Mouse (Mus musculus) forebrain, embryonic 13.5 days (tissue): ENCODE results near the gene Cabin1. TPM values are rescaled to one million over a fixed set of nuclear protein-coding genes. Genes with fewer than 3 reads are reported as not detected.

Experiments
- ATAC-seq: fragments of 200-750 bp; cut with Nextera tagmentation; 2 replicates; pipeline ENCODE4 v1.8.0; 2017
- H3K27ac ChIP-seq: fragments of 300-500 bp; sonication (generic); 2 replicates; pipeline ENCODE4 v1.5.1; 2015; ENCODE audit warnings: inconsistent platforms, mild to moderate bottlenecking, moderate library complexity
- H3K27me3 ChIP-seq: fragments of 300-500 bp; sonication (generic); 2 replicates; pipeline ENCODE4 v1.6.1; 2015; ENCODE audit warnings: mild to moderate bottlenecking, inconsistent platforms
- H3K36me3 ChIP-seq: fragments of 300-500 bp; sonication (generic); 2 replicates; pipeline ENCODE4 v1.6.1; 2015; ENCODE audit warnings: mild to moderate bottlenecking, inconsistent platforms; ENCODE audit not compliant: poor library complexity, severe bottlenecking
- H3K4me1 ChIP-seq: fragments of 300-500 bp; sonication (generic); 2 replicates; pipeline ENCODE4 v1.6.1; 2015; ENCODE audit warnings: inconsistent platforms
- H3K4me2 ChIP-seq: fragments of 300-500 bp; sonication (generic); 2 replicates; pipeline ENCODE4 v1.6.1; 2015; ENCODE audit warnings: inconsistent platforms, mild to moderate bottlenecking, moderate library complexity
- H3K4me3 ChIP-seq: fragments of 300-500 bp; sonication (generic); 2 replicates; pipeline ENCODE4 v1.5.1; 2015; ENCODE audit warnings: mild to moderate bottlenecking, inconsistent platforms
- H3K9ac ChIP-seq: fragments of 300-500 bp; sonication (generic); 2 replicates; pipeline ENCODE4 v1.6.1; 2015; ENCODE audit warnings: mild to moderate bottlenecking, inconsistent platforms
- H3K9me3 ChIP-seq: fragments of 300-500 bp; sonication (generic); replicated peaks from 2 replicates; pipeline ENCODE4 v1.6.1; 2016; ENCODE audit warnings: inconsistent platforms
- WGBS: fragments of 180-500 bp; shearing (Covaris S2); methylation state at CpG from one replicate; pipeline ENCODE4 v1.1.7; 2015; 5-methylcytosine and 5-hydroxymethylcytosine counted together
- polyA plus RNA-seq: library from polyadenylated mRNA; unstranded; fragments of >200 nt; fragmentation: Nextera tagmentation; extraction: Ambion mirVana; gene quantifications from 2 replicates; pipeline ENCODE4 v1.2.1, GENCODE M21; 2015

Gene Cabin1
- 36.9 and 46.1 TPM in 2 replicates for polyA plus RNA-seq

- peak within 1 kb of the TSS; percentile 87 for H3K4me3 ChIP-seq
- no peaks in the 10 kb centered on the region for H3K9me3 ChIP-seq
- H3K27me3 ChIP-seq: no peaks in the 10 kb centered on the region
- peak within 1 kb of the TSS; percentile 84 for H3K9ac ChIP-seq
- peak; percentile 99 for ATAC-seq
- peaks cover 19% of the 10 kb centered on the region for H3K36me3 ChIP-seq
- peaks cover 15% of the 10 kb centered on the region for H3K4me1 ChIP-seq
- peak within 1 kb of the TSS; percentile 94 for H3K4me2 ChIP-seq
- under 1% methylated on average over 61 of the region's 61 CpGs for WGBS
- peak within 1 kb of the TSS; percentile 51 for H3K27ac ChIP-seq
Measured at GRCm38 (mm10) chr10:75763682-75764518, at the start of gene Cabin1. Gene Cabin1, minus strand, starts transcription at chr10:75764341.

- no peaks in the 10 kb centered on the region for H3K9me3 ChIP-seq
- no peaks in the 10 kb centered on the region for H3K4me1 ChIP-seq
- no peak overlapping the region for H3K9ac ChIP-seq
- H3K36me3 ChIP-seq: no peaks in the 10 kb centered on the region
- H3K27me3 ChIP-seq: no peaks in the 10 kb centered on the region
- ATAC-seq: no peak
- H3K4me3 ChIP-seq: no peak overlapping the region
- 75% methylated on average over 2 of the region's 2 CpGs for WGBS
- H3K4me2 ChIP-seq: no peak overlapping the region
- no peak overlapping the region for H3K27ac ChIP-seq
Measured at GRCm38 (mm10) chr10:75804217-75804616, 40.1 kb upstream of the Cabin1 start.

GRCm38 (mm10) chr10:75798176-75798696 is 34.1 kb upstream of the Cabin1 start, which contains the start of gene Gstt1:
Gene Gstt1, minus strand, starts transcription at chr10:75798584.
- WGBS: 1% methylated on average over 18 of the region's 18 CpGs

GRCm38 (mm10) chr10:75797619-75798175 is 33.6 kb upstream of the Cabin1 start:
- ATAC-seq: peak; percentile 81
- Histone ChIP-seq H3K9ac (peak overlapping the region; percentile 58), H3K27ac (no peak overlapping the region), H3K9me3 (no peaks in the 10 kb centered on the region), H3K4me3 (peak overlapping the region; percentile 47), H3K27me3 (peaks cover 7% of the 10 kb centered on the region; the same call in 1 of the 2 replicates), H3K36me3 (no peaks in the 10 kb centered on the region), H3K4me2 (peak overlapping the region; percentile 78), H3K4me1 (peaks cover 19% of the 10 kb centered on the region)
- under 1% methylated on average over 12 of the region's 12 CpGs for WGBS

More at GRCm38 (mm10) chr10:75798176-75798696, 34.1 kb upstream of the Cabin1 start, which contains the start of gene Gstt1:
- no peaks in the 10 kb centered on the region for H3K9me3 ChIP-seq
- no peaks in the 10 kb centered on the region for H3K36me3 ChIP-seq
- no peak within 1 kb of the TSS for H3K27ac ChIP-seq
- H3K4me3 ChIP-seq: peak within 1 kb of the TSS; percentile 47
- ATAC-seq: peak; percentile 70
- peaks cover 7% of the 10 kb centered on the region; the same call in 1 of the 2 replicates for H3K27me3 ChIP-seq
- H3K4me1 ChIP-seq: peaks cover 19% of the 10 kb centered on the region
- H3K4me2 ChIP-seq: peak within 1 kb of the TSS; percentile 78
- peak within 1 kb of the TSS; percentile 58 for H3K9ac ChIP-seq

- Histone ChIP-seq H3K27me3 (peaks cover 7% of the 10 kb centered on the region; the same call in 1 of the 2 replicates), H3K27ac (no peak overlapping the region), H3K36me3 (no peaks in the 10 kb centered on the region), H3K4me1 (peaks cover 19% of the 10 kb centered on the region), H3K4me3 (peak overlapping the region; percentile 47), H3K9me3 (no peaks in the 10 kb centered on the region), H3K4me2 (peak overlapping the region; percentile 78), H3K9ac (0 out of 2 replicates have a peak overlapping the region, but pooled peaks have one; percentile 58)
- peak; percentile 13; the same call in 1 of the 2 replicates for ATAC-seq
- 47% methylated on average over 11 of the region's 11 CpGs for WGBS
Measured at GRCm38 (mm10) chr10:75796731-75797516, 32.8 kb upstream of the Cabin1 start.

- H3K9me3 ChIP-seq: no peaks in the 10 kb centered on the region
- no peak overlapping the region for H3K27ac ChIP-seq
- H3K27me3 ChIP-seq: peaks cover 7% of the 10 kb centered on the region; the same call in 1 of the 2 replicates
- no peak overlapping the region for H3K4me3 ChIP-seq
- 20% methylated on average over 3 of the region's 3 CpGs for WGBS
- no peak for ATAC-seq
- no peak overlapping the region for H3K4me2 ChIP-seq
- no peaks in the 10 kb centered on the region for H3K36me3 ChIP-seq
- H3K9ac ChIP-seq: no peak overlapping the region
- H3K4me1 ChIP-seq: peaks cover 19% of the 10 kb centered on the region
Measured at GRCm38 (mm10) chr10:75794880-75795279, 30.7 kb upstream of the Cabin1 start.

- no peak for ATAC-seq
- Histone ChIP-seq H3K4me1 (peaks cover 3% of the 10 kb centered on the region; the same call in 1 of the 2 replicates), H3K27ac (no peak overlapping the region), H3K9me3 (no peaks in the 10 kb centered on the region), H3K4me3 (no peak overlapping the region), H3K9ac (0 out of 2 replicates have a peak overlapping the region, but pooled peaks have one; percentile 13), H3K4me2 (no peak overlapping the region), H3K27me3 (no peaks in the 10 kb centered on the region), H3K36me3 (no peaks in the 10 kb centered on the region)
- WGBS: 28% methylated on average over 7 of the region's 7 CpGs
Measured at GRCm38 (mm10) chr10:75790773-75791172, 26.6 kb upstream of the Cabin1 start.

- H3K4me2 ChIP-seq: no peak overlapping the region
- ATAC-seq: no peak
- WGBS: 96% methylated on average over 5 of the region's 5 CpGs
Measured at GRCm38 (mm10) chr10:75789841-75790240, 25.7 kb upstream of the Cabin1 start.

GRCm38 (mm10) chr10:75789081-75789735 is 25.1 kb upstream of the Cabin1 start:
- WGBS: 70% methylated on average over 6 of the region's 6 CpGs
- Histone ChIP-seq H3K9me3 (no peaks in the 10 kb centered on the region), H3K9ac (no peak overlapping the region), H3K36me3 (no peaks in the 10 kb centered on the region), H3K27me3 (0 out of 2 replicates have a peak, but pooled peaks cover under 1% of the 10 kb centered on the region), H3K4me1 (no peaks in the 10 kb centered on the region), H3K4me2 (no peak overlapping the region), H3K4me3 (no peak overlapping the region), H3K27ac (no peak overlapping the region)
- no peak for ATAC-seq

More at GRCm38 (mm10) chr10:75789841-75790240, 25.7 kb upstream of the Cabin1 start:
- Histone ChIP-seq H3K9ac (no peak overlapping the region), H3K27me3 (no peaks in the 10 kb centered on the region), H3K4me3 (no peak overlapping the region), H3K9me3 (no peaks in the 10 kb centered on the region), H3K27ac (no peak overlapping the region), H3K4me1 (peaks cover 2% of the 10 kb centered on the region; the same call in 1 of the 2 replicates), H3K36me3 (no peaks in the 10 kb centered on the region)

GRCm38 (mm10) chr10:75788277-75788676 is 24.1 kb upstream of the Cabin1 start:
- Histone ChIP-seq H3K27ac (no peak overlapping the region), H3K27me3 (0 out of 2 replicates have a peak, but pooled peaks cover 5% of the 10 kb centered on the region), H3K36me3 (no peaks in the 10 kb centered on the region), H3K4me3 (no peak overlapping the region), H3K4me1 (no peaks in the 10 kb centered on the region), H3K9me3 (no peaks in the 10 kb centered on the region), H3K9ac (no peak overlapping the region), H3K4me2 (no peak overlapping the region)
- 94% methylated on average over 8 of the region's 8 CpGs for WGBS
- ATAC-seq: no peak

- H3K27ac ChIP-seq: no peak overlapping the region
- no peaks in the 10 kb centered on the region for H3K9me3 ChIP-seq
- H3K4me3 ChIP-seq: no peak overlapping the region
- H3K27me3 ChIP-seq: peaks cover 28% of the 10 kb centered on the region
- H3K4me2 ChIP-seq: no peak overlapping the region
- WGBS: 67% methylated on average over 1 of the region's 1 CpGs
- peaks cover 9% of the 10 kb centered on the region for H3K4me1 ChIP-seq
- no peak for ATAC-seq
- no peak overlapping the region for H3K9ac ChIP-seq
- no peaks in the 10 kb centered on the region for H3K36me3 ChIP-seq
Measured at GRCm38 (mm10) chr10:75785442-75785841, 21.3 kb upstream of the Cabin1 start.
